Mouse (Mus musculus) c-Kit-positive CD71-positive TER-119-positive erythroid progenitor cells, embryonic 14.5 days (primary cell): ENCODE data around the gene Tspan10.

Experiments used
- DNase-seq: peaks from one replicate; pipeline ENCODE4 v3.0.0-alpha.2; 2013; ENCODE audit warnings: low spot score

The Tspan10 gene

GRCm38 (mm10) chr11:120455413-120455812, 13.0 kb downstream of the Tspan10 start:
- DNase-seq = peak; percentile 45

GRCm38 (mm10) chr11:120457370-120457769, 14.9 kb downstream of the Tspan10 start:
- DNase-seq = peak; percentile 48

GRCm38 (mm10) chr11:120457772-120458751, 15.6 kb downstream of the Tspan10 start, which contains the start of the genes Oxld1 and Ccdc137:
Gene Oxld1 (minus strand): TSS chr11:120458068.
Gene Ccdc137 (plus strand): TSS chr11:120458115.
- DNase-seq = peak; percentile 77

- DNase-seq = no peak
Measured at GRCm38 (mm10) chr11:120458847-120459597, 16.6 kb downstream of the Tspan10 start.

- no peak for DNase-seq
Measured at GRCm38 (mm10) chr11:120463536-120463935, 21.1 kb downstream of the Tspan10 start.

GRCm38 (mm10) chr11:120464365-120464764, 21.9 kb downstream of the Tspan10 start:
- no peak for DNase-seq

- DNase-seq = no peak
Measured at GRCm38 (mm10) chr11:120465521-120465920, 23.1 kb downstream of the Tspan10 start.

- DNase-seq = peak; percentile 96
Measured at GRCm38 (mm10) chr11:120467051-120467735, 24.7 kb downstream of the Tspan10 start, which contains the start of gene Arl16. Gene Arl16 (minus strand): TSS chr11:120467607.

- no peak for DNase-seq
Measured at GRCm38 (mm10) chr11:120467736-120468092, 25.3 kb downstream of the Tspan10 start.

- DNase-seq = no peak
Measured at GRCm38 (mm10) chr11:120472052-120472451, 29.6 kb downstream of the Tspan10 start.

- no peak for DNase-seq
Measured at GRCm38 (mm10) chr11:120483448-120483934, 41.0 kb downstream of the Tspan10 start.

GRCm38 (mm10) chr11:120484265-120484981, 42.0 kb downstream of the Tspan10 start, which contains the start of gene Mrpl12:
Gene Mrpl12 (plus strand): TSS chr11:120484613.
- peak; percentile 86 for DNase-seq

- DNase-seq = no peak
Measured at GRCm38 (mm10) chr11:120485251-120485650, 42.8 kb downstream of the Tspan10 start.

GRCm38 (mm10) chr11:120488516-120488915, 46.1 kb downstream of the Tspan10 start:
- DNase-seq = no peak

GRCm38 (mm10) chr11:120489054-120489761, 46.8 kb downstream of the Tspan10 start:
- DNase-seq = peak; percentile 89

GRCm38 (mm10) chr11:120490291-120491046, 48.0 kb downstream of the Tspan10 start:
- DNase-seq = no peak

- DNase-seq = peak; percentile 85
Measured at GRCm38 (mm10) chr11:120491317-120492023, 49.0 kb downstream of the Tspan10 start, which contains the start of gene Slc25a10. Gene Slc25a10 (plus strand): TSS chr11:120491840.

- peak; percentile 53 for DNase-seq
Measured at GRCm38 (mm10) chr11:120492024-120492877, 49.8 kb downstream of the Tspan10 start.
